Mouse (Mus musculus) kidney, adult 2 months (tissue): ENCODE measurements around the gene Coq2. TPM values are rescaled to one million over a fixed set of nuclear protein-coding genes. Genes with fewer than 3 reads are reported as not detected.
A peak's percentile ranks its signal among the peaks of the same experiment; 100 is the strongest.

Source experiments
- DNase-seq: peaks from one replicate; pipeline ENCODE4 v3.0.0; 2021
- H3K27ac ChIP-seq: fragments of 200-500 bp; 2 replicates; pipeline ENCODE4 v1.5.1; 2012; ENCODE audit warnings: low read depth, low read length, control low read depth, inconsistent platforms; ENCODE audit not compliant: insufficient read depth
- H3K27me3 ChIP-seq: fragments of 200-500 bp; replicated peaks from 2 replicates; pipeline ENCODE4 v1.6.1; 2012; ENCODE audit warnings: mild to moderate bottlenecking, moderate library complexity, low read length, inconsistent platforms; ENCODE audit not compliant: control insufficient read depth, insufficient read depth
- H3K36me3 ChIP-seq: fragments of 200-500 bp; 2 replicates; pipeline ENCODE4 v1.6.1; 2012; ENCODE audit warnings: mild to moderate bottlenecking, moderate library complexity, low read length, inconsistent platforms; ENCODE audit not compliant: control insufficient read depth, insufficient read depth
- H3K4me1 ChIP-seq: fragments of 200-500 bp; 2 replicates; pipeline ENCODE4 v1.6.1; 2011; ENCODE audit warnings: low read length; ENCODE audit not compliant: control insufficient read depth, insufficient read depth
- H3K4me3 ChIP-seq: fragments of 200-500 bp; 2 replicates; pipeline ENCODE4 v1.5.1; 2011; ENCODE audit warnings: mild to moderate bottlenecking, low read depth, low read length, control low read depth; ENCODE audit not compliant: insufficient read depth
- CTCF ChIP-seq: fragments of 200-500 bp; conservative IDR thresholded peaks from 2 replicates; pipeline ENCODE4 v1.5.1; 2011; ENCODE audit warnings: low read depth, mild to moderate bottlenecking, control low read depth, low read length, moderate library complexity, mixed read lengths; ENCODE audit not compliant: insufficient read depth, insufficient read length
- POLR2A ChIP-seq: fragments of 200-500 bp; IDR thresholded peaks from one replicate; pipeline ENCODE4 v1.6.1; 2011; ENCODE audit warnings: low read depth, low read length, control low read depth
- WGBS: fragments of 180-500 bp; shearing (Covaris S2); methylation state at CpG from one replicate; pipeline ENCODE4 v1.1.7; 2018; 5-methylcytosine and 5-hydroxymethylcytosine counted together
- polyA plus RNA-seq: library from polyadenylated mRNA; depleted of rRNA; stranded (reverse); fragments of >200 nt; gene quantifications from 2 replicates; pipeline ENCODE4 v1.2.3, GENCODE M21; 2012; rRNA removed

Coq2 gene
- polyA plus RNA-seq, 1 experiment: 100 TPM

DNA sequence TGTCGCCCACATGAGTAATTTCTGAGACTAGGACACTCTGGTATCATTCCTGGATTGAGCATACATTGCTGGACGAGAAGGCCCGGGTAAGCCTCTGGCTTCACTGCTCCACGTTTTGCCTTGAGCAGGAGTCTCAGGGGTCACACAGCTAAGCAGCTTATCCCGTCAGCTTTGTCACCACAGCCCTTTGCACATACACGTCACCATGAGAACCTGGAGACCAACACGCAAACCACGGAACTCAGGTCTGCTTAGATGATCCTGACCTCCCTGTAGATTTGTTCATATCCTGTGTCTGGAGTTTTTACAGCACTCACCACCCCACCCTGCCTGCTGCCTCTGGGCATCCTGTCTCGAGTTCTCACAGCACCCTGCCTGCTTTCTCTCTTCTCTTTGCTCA, 54.0 kb downstream of the Coq2 start:
- Histone ChIP-seq H3K27me3 (no peaks in the 10 kb centered on the region), H3K27ac (no peak overlapping the region), H3K36me3 (no peaks in the 10 kb centered on the region), H3K4me1 (no peaks in the 10 kb centered on the region), H3K4me3 (no peak overlapping the region)
- TF ChIP-seq POLR2A (no peak), CTCF (no peak)
- DNase-seq: no peak
- 70% methylated on average over 9 of the region's 9 CpGs for WGBS

DNA sequence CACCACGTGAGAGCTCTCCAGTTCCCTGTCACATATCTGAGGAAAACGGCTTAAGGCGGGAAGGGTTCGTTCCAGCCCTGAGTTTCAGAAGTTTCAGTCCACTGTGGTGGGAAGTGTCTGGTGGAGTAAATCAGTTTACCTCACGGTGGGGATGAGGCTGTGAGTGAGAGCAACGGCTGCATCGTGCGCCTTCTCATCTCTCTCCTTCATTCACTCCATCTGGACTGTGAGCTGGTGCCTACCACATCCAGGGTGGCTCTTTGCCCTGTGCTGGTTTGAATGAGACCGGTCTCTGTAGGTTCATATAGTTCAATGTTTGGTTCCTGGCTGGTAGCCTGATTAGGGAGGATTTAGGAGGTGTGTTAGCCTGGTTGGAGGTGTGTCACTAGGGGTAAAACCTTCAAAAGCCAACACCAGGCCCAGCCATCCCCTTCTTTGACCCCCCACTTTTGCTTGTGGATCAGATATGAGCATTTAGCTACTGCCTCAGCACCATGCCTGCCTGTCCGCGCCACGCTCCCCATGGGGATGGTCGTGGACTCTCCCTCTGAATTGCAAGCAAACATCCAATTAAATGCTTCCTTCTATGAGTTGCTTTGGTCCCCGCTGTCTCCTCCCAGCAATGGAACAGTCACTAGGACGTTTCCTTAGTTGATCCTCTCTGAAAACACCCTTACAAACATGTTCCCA, 55.2 kb downstream of the Coq2 start:
- 94% methylated on average over 15 of the region's 15 CpGs for WGBS
- Histone ChIP-seq H3K4me3 (no peak overlapping the region), H3K36me3 (no peaks in the 10 kb centered on the region), H3K27ac (no peak overlapping the region), H3K27me3 (no peaks in the 10 kb centered on the region), H3K4me1 (no peaks in the 10 kb centered on the region)
- no peak for TF ChIP-seq CTCF
- no peak for TF ChIP-seq POLR2A
- no peak for DNase-seq

DNA sequence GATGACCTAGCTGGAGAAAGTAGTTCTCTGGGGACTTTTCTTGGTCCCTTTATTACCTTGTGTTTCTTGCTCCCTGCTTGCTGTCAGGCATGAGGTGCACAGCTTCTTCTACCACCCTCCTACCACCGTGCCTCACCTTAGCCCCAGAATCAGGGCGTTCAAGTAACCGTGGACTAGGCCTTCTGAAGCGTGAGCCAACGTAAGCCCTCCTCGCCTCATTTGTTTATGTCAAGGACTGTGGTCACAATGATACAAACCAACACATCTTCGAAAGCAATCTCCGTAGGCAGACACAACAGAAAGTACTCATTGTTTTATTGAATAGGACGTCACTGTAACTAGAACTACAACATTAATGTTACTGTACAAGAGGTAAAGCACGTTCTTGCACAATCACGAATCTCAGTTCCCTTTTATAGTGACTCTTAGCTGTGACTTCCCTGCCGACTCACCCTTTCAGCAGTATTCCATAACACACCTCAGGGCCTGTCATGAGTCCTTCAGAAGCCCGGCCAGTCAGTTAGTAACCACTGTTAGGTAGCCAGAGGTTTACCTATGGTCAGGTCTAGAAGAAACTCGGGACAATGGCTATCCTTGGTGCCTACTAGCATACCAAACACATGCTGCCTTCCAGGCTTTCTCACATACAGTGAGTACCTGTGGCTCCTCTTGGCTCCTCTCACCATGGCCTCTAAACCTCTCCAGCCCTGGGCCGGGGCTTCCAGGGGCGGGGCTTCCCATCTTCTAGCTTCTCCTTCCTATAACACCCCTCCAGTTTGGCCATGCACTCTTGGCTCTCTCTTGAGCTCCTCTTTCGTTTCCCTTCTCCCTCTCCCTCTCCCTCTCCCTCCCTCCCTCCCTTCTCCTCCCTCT, 60.8 kb downstream of the Coq2 start:
- Histone ChIP-seq H3K4me1 (no peaks in the 10 kb centered on the region), H3K27ac (no peak overlapping the region), H3K36me3 (no peaks in the 10 kb centered on the region), H3K27me3 (no peaks in the 10 kb centered on the region), H3K4me3 (no peak overlapping the region)
- TF ChIP-seq POLR2A (no peak), CTCF (no peak)
- WGBS: 85% methylated on average over 17 of the region's 17 CpGs
- DNase-seq: no peak

DNA sequence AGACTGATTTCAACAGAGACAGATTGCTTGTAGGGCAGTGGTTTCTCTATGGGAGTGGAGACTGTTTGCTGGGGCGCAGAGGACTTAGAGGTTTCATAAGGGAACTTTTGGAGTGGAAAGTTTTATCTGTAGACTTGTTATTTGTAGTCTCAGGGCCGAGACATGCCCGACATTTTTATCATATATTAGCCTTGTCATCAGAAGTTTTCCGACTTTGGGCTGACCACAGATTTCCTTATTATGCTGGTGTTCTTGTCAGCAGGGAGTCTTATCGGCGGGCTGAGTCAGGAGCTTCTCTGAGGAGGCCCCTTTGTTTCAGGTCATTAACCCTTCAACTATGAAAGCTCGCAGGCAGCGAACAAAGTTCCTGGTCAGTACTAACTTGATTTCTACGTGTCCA, 67.1 kb downstream of the Coq2 start:
- Histone ChIP-seq H3K4me3 (no peak overlapping the region), H3K36me3 (no peaks in the 10 kb centered on the region), H3K27ac (no peak overlapping the region), H3K4me1 (no peaks in the 10 kb centered on the region; the same call in 1 of the 2 replicates), H3K27me3 (no peaks in the 10 kb centered on the region)
- no peak for TF ChIP-seq POLR2A
- WGBS: 64% methylated on average over 9 of the region's 9 CpGs
- DNase-seq: no peak

DNA sequence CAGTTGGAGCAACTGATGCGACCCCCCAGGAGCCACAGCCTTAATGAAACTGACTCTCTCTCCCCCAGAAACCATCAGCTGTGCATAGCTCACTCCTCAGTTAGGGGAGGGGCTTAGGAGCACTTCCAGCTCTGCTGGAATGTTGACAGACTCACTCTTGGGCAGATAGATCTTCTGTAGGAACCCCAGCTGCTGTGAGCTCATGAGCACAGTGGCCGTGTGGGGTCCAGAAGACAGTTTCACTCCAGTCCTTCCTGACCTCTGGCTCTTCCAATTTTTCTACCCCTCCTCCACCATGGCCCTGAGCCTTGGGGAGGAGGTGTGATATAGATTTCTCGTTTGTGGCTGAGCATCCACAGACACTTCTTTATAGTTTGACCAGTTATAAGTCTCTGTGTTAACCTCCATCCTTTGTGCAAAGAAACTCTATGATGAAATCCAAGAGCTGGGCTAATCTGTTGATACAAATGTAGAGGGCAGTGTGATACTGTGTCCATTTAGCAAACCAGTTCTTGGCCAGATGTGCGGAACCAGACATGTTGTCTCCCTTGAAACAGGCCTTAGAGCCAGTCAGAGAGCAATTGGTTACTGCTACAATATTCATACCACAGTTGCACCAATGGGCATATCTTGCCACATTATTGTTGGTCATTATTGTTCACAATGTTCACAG, 67.7 kb downstream of the Coq2 start:
- TF ChIP-seq POLR2A (no peak), CTCF (no peak)
- WGBS: 66% methylated on average over 4 of the region's 4 CpGs
- no peaks in the 10 kb centered on the region for H3K27me3 ChIP-seq
- no peak overlapping the region for H3K27ac ChIP-seq
- no peaks in the 10 kb centered on the region; the same call in 1 of the 2 replicates for H3K4me1 ChIP-seq
- no peak for DNase-seq
- no peak overlapping the region for H3K4me3 ChIP-seq
- no peaks in the 10 kb centered on the region for H3K36me3 ChIP-seq

DNA sequence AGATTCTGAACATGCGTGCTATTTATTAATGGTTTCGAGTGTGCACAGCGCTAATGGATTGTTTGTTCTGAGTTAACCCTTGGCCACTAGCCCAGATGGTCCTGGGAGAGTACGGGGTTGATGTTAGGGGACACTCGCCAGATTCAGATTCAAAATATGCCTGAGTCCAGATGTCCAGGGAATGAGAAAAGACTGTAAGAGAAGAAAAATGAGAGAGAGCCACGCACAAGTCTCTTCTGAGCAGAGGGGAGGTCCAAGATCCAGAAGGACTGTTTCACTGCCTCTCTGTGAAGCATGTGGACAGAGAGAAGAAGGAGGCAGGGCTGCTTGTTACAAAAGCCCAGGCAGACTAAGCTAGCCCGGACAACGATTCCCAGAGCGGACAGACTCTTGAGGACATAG, 69.1 kb downstream of the Coq2 start:
- Histone ChIP-seq H3K4me1 (no peaks in the 10 kb centered on the region; the same call in 1 of the 2 replicates), H3K27ac (0 out of 2 replicates have a peak overlapping the region, but pooled peaks have one; percentile 70), H3K4me3 (no peak overlapping the region), H3K27me3 (no peaks in the 10 kb centered on the region), H3K36me3 (no peaks in the 10 kb centered on the region)
- DNase-seq: peak; percentile 70
- TF ChIP-seq CTCF (no peak), POLR2A (no peak)
- 52% methylated on average over 9 of the region's 9 CpGs for WGBS

Other genes starting within 250 kb of the Coq2 start
- gene Lin54, start 174.5 kb downstream of the Coq2 start, polyA plus RNA-seq: 6.2 and 6.4 TPM in 2 replicates
- 25.4 and 29.8 TPM in 2 replicates for gene Cops4, start 156.8 kb downstream of the Coq2 start, polyA plus RNA-seq
- 44.5 and 60.0 TPM in 2 replicates for gene Plac8, start 102.9 kb downstream of the Coq2 start, polyA plus RNA-seq
- gene Hpse, start 44.6 kb upstream of the Coq2 start, polyA plus RNA-seq: 0.43 and 1.1 TPM in 2 replicates
- gene Helq, start 123.5 kb upstream of the Coq2 start, polyA plus RNA-seq: 6.8 and 10.2 TPM in 2 replicates
- 25.4 and 57.3 TPM in 2 replicates for gene Mrps18c, start 123.5 kb upstream of the Coq2 start, polyA plus RNA-seq
- 4.6 and 4.9 TPM in 2 replicates for gene Abraxas1, start 145.8 kb upstream of the Coq2 start, polyA plus RNA-seq
- 10.0 and 10.9 TPM in 2 replicates for gene Gpat3, start 170.6 kb upstream of the Coq2 start, polyA plus RNA-seq